Mouse (Mus musculus): ENCODE measurements around the gene Lhfpl2. TPM values are rescaled to one million over a fixed set of nuclear protein-coding genes. Genes with fewer than 3 reads are reported as not detected.

Lhfpl2 gene
- polyA plus RNA-seq, 1 experiment from 2014 or later = 69.4 TPM

Other genes with a start within 250 kb of the Lhfpl2 start
- 34.2 and 37.7 TPM in 2 replicates for gene Scamp1, start 228.1 kb downstream of the Lhfpl2 start, polyA plus RNA-seq (2016; fragmentation: Nextera tagmentation; extraction: Ambion mirVana)

Measured in embryonic facial prominence, embryonic 12.5 days (tissue).